Mouse (Mus musculus) stomach, embryonic 16.5 days (tissue): Measurements from ENCODE around the gene Nat8l. TPM values are rescaled to one million over a fixed set of nuclear protein-coding genes. Genes with fewer than 3 reads are reported as not detected.

Experiments used
- ATAC-seq: fragments of 200-750 bp; cut with Nextera tagmentation; 2 replicates; pipeline ENCODE4 v1.8.0; 2017; ENCODE audit warnings: moderate number of reproducible peaks, moderate TSS enrichment; ENCODE audit not compliant: insufficient read depth, low FRiP score
- H3K27ac ChIP-seq: fragments of 300-500 bp; sonication (generic); 2 replicates; pipeline ENCODE4 v1.5.1; 2014; ENCODE audit warnings: low read length
- H3K27me3 ChIP-seq: fragments of 300-500 bp; sonication (generic); 2 replicates; pipeline ENCODE4 v1.6.1; 2014; ENCODE audit warnings: low read length, control low read depth, mixed read lengths; ENCODE audit not compliant: control insufficient read depth, insufficient read depth
- H3K36me3 ChIP-seq: fragments of 300-500 bp; sonication (generic); 2 replicates; pipeline ENCODE4 v1.6.1; 2014; ENCODE audit warnings: low read length; ENCODE audit not compliant: control insufficient read depth, insufficient read depth
- H3K4me1 ChIP-seq: fragments of 300-500 bp; sonication (generic); 2 replicates; pipeline ENCODE4 v1.6.1; 2014; ENCODE audit warnings: low read length, control low read depth, mixed read lengths; ENCODE audit not compliant: control insufficient read depth, insufficient read depth
- H3K4me2 ChIP-seq: fragments of 300-500 bp; sonication (generic); 2 replicates; pipeline ENCODE4 v1.6.1; 2014; ENCODE audit warnings: low read depth, low read length, mixed read lengths
- H3K4me3 ChIP-seq: fragments of 300-500 bp; sonication (generic); replicated peaks from 2 replicates; pipeline ENCODE4 v1.5.1; 2014; ENCODE audit warnings: mild to moderate bottlenecking, low read length
- H3K9ac ChIP-seq: fragments of 300-500 bp; sonication (generic); 2 replicates; pipeline ENCODE4 v1.6.1; 2014; ENCODE audit warnings: low read length
- H3K9me3 ChIP-seq: fragments of 300-500 bp; sonication (generic); replicated peaks from 2 replicates; pipeline ENCODE4 v1.6.1; 2016; ENCODE audit warnings: low read length, control low read depth; ENCODE audit not compliant: control insufficient read depth
- WGBS: fragments of 180-500 bp; shearing (Covaris S2); extraction: QIAGEN DNeasy Blood & Tissue Kit; methylation state at CpG from one replicate; pipeline ENCODE4 v1.1.7; 2014; 5-methylcytosine and 5-hydroxymethylcytosine counted together
- polyA plus RNA-seq: library from polyadenylated mRNA; unstranded; fragments of >200 nt; fragmentation: Nextera tagmentation; extraction: Ambion mirVana; gene quantifications from 2 replicates; pipeline ENCODE4 v1.2.1, GENCODE M21; 2015

The Nat8l gene
- polyA plus RNA-seq, 1 experiment from 2014 or later, result 0.21 TPM

DNA sequence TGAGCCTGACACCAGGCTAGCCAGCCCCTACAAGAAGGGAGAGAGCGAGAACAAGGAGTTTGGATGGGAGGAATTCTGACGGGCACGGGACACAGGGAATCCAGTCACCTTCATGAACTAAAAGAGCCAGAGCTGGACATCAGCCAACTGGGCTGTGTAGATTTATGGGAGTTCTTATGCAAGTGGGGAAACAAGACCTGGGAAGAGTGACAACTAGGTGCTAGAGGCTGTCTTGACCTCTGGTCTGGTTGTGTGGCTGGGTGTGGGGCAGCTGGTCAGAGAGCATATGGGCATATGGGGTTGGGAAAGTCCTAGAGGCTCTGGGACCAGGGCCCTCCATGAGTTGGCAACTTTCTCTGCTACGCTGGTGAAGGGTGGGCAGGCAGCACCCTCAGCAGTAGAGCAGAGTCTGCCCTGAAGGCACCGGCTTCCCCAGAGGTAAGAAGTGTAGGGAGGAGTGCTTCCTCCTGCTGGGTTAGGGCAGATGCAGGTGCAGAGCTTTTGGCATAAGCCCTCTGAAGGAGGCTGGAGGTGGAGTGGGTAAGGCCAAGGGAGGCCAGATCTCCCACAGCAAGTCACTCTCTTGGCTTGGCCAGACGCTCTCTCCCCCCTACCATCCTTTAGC, 3.8 kb downstream of the Nat8l start:
- Histone ChIP-seq H3K9ac (no peak overlapping the region), H3K4me2 (no peak overlapping the region), H3K27me3 (peaks cover 43% of the 10 kb centered on the region), H3K4me3 (no peak overlapping the region), H3K36me3 (no peaks in the 10 kb centered on the region), H3K4me1 (peaks cover 8% of the 10 kb centered on the region; the same call in 1 of the 2 replicates), H3K27ac (no peak overlapping the region), H3K9me3 (no peaks in the 10 kb centered on the region)
- no peak for ATAC-seq
- 81% methylated on average over 6 of the region's 6 CpGs for WGBS

DNA sequence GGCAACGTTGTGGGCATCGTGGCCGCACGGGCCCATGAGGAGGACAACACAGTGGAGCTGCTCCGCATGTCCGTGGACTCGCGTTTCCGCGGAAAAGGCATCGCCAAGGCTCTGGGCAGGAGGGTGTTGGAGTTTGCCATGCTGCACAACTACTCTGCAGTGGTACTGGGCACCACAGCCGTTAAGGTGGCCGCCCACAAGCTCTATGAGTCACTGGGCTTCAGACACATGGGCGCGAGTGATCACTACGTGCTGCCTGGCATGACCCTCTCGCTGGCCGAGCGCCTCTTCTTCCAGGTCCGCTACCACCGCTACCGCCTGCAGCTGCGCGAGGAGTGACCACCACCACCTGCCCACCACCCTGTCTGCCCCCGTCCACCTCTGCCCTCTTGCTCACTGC, 5.0 kb downstream of the Nat8l start:
- no peak overlapping the region for H3K4me2 ChIP-seq
- ATAC-seq, result no peak
- H3K9ac ChIP-seq, result no peak overlapping the region
- peaks cover 31% of the 10 kb centered on the region for H3K27me3 ChIP-seq
- H3K36me3 ChIP-seq, result no peaks in the 10 kb centered on the region
- H3K4me3 ChIP-seq, result no peak overlapping the region
- H3K4me1 ChIP-seq, result peaks cover 4% of the 10 kb centered on the region; the same call in 1 of the 2 replicates
- WGBS, result 93% methylated on average over 25 of the region's 25 CpGs
- H3K9me3 ChIP-seq, result no peaks in the 10 kb centered on the region
- no peak overlapping the region for H3K27ac ChIP-seq

DNA sequence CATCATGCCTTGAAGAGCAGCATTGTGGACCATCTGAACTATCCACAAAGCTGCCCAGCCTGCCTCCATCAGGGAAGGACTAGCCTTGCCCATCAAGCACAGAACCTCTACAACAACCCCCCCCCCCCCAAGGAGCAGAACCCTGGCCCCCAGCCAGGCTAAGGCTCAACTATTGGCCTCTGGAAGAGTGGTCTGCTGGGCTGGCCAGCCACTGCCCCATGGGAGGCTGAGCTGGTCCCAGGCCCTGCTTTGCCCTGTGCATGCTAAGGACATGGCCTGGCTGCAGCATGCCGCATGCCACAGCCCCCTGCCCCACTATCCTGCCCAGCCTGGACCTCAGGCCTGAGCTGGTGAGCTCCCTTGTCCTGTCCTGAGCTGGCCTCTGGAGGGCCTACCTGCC, 5.6 kb downstream of the Nat8l start:
- no peaks in the 10 kb centered on the region for H3K36me3 ChIP-seq
- ATAC-seq, result no peak
- H3K9me3 ChIP-seq, result no peaks in the 10 kb centered on the region
- no peaks in the 10 kb centered on the region; the same call in 1 of the 2 replicates for H3K4me1 ChIP-seq
- H3K27ac ChIP-seq, result no peak overlapping the region
- H3K4me3 ChIP-seq, result no peak overlapping the region
- H3K9ac ChIP-seq, result no peak overlapping the region
- H3K27me3 ChIP-seq, result peaks cover 25% of the 10 kb centered on the region
- no peak overlapping the region for H3K4me2 ChIP-seq
- WGBS, result 91% methylated on average over 1 of the region's 1 CpGs

DNA sequence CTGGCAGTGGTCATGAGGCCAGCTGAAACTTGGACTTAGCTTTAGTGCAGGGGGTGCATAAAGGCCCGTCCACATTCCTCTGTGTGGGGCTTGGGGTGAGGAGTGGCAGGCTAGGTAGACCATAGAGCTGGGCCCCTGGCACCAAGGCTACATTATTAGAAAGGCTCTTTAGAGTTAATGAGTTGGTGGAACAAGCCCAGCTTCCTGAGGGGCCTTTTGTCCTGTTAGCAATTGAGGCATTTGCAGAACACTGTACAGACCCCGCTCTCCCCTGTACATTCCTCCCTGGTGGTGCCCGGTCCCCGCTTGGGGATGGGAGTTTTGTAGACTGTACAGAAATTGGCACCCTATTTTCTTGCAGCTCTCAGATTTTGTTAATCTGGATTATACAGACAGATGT, 6.9 kb downstream of the Nat8l start:
- no peak overlapping the region for H3K9ac ChIP-seq
- H3K27me3 ChIP-seq, result peaks cover 15% of the 10 kb centered on the region
- H3K4me3 ChIP-seq, result no peak overlapping the region
- no peaks in the 10 kb centered on the region for H3K36me3 ChIP-seq
- H3K4me1 ChIP-seq, result no peaks in the 10 kb centered on the region
- no peak overlapping the region for H3K27ac ChIP-seq
- H3K9me3 ChIP-seq, result no peaks in the 10 kb centered on the region
- WGBS, result 83% methylated on average over 4 of the region's 4 CpGs
- H3K4me2 ChIP-seq, result no peak overlapping the region
- ATAC-seq, result no peak

DNA sequence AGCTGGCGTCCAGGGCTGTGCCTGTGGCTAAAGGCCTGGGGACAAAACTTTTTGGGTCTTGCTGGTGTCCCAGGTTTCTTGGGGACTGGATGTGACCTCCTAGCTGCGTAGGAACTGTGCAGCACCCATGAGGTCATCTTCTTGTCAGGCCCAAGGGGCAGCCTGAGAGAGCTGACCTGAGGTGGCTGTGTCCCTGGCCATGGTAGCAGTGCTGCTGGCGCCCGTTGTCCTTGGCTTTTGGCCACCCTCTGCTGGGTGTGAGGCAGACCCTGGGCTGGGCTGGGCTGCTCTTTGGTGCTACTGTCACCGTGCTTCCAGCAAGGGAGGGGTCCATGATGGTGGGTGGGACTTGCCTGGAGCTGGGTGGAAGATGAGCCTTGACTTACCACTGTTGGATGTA, 8.8 kb downstream of the Nat8l start:
- peaks cover 2% of the 10 kb centered on the region; the same call in 1 of the 2 replicates for H3K27me3 ChIP-seq
- no peak for ATAC-seq
- no peak overlapping the region for H3K27ac ChIP-seq
- H3K4me3 ChIP-seq, result no peak overlapping the region
- no peaks in the 10 kb centered on the region for H3K4me1 ChIP-seq
- H3K36me3 ChIP-seq, result no peaks in the 10 kb centered on the region
- H3K9me3 ChIP-seq, result no peaks in the 10 kb centered on the region
- no peak overlapping the region for H3K4me2 ChIP-seq
- 79% methylated on average over 5 of the region's 5 CpGs for WGBS
- no peak overlapping the region for H3K9ac ChIP-seq

DNA sequence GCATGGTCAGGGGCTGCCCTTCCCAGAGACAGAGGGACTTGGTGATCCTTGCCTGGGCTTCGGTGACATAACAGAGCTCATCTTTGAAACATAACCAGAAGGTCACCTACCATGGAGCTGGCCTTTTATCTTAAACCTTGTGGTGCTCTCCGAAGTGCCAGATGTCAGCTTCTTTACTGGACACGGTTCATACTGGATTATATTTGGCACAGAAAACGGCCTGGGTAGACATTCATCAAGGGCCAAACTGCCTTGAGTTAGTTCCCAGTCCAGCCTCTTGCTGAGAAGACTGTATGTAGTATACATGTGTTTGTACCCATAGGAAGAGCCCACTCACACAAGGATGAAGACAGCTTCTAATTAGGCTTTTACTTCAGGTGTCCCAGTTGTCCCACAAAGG, 11.0 kb downstream of the Nat8l start:
- 78% methylated on average over 4 of the region's 4 CpGs for WGBS
- Histone ChIP-seq H3K9me3 (no peaks in the 10 kb centered on the region), H3K36me3 (no peaks in the 10 kb centered on the region), H3K4me3 (no peak overlapping the region), H3K4me1 (no peaks in the 10 kb centered on the region), H3K4me2 (no peak overlapping the region), H3K9ac (no peak overlapping the region), H3K27me3 (no peaks in the 10 kb centered on the region), H3K27ac (no peak overlapping the region)
- ATAC-seq, result no peak

DNA sequence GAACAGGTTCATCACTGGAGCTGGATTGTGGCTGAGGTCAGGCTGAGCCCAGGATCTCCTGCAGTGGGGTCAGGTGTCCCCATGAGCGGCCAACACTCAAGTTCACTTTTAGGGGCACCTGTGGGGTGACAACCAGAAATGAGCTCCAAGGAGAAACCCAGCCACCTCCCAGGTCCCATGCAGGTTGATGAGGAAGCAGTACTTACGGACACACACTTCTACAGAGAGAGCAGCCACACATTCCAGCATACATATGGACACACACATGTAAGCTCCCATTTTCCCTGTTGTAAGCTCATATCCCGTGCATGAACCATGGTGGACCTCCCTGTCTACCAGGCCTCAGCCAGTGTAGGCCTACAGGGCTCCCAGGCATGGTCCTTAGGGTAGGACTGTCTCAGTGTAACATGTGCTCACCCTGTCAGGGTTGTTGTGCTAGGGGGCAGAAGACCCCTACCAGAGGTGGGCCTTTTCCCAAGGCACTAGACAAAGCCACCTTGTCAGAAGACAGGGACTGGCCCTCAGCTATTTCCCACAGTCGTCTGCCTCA, 11.7 kb downstream of the Nat8l start:
- Histone ChIP-seq H3K9me3 (no peaks in the 10 kb centered on the region), H3K4me2 (no peak overlapping the region), H3K27ac (no peak overlapping the region), H3K9ac (no peak overlapping the region), H3K27me3 (no peaks in the 10 kb centered on the region), H3K4me3 (no peak overlapping the region), H3K36me3 (no peaks in the 10 kb centered on the region), H3K4me1 (no peaks in the 10 kb centered on the region)
- WGBS, result 82% methylated on average over 4 of the region's 4 CpGs
- no peak for ATAC-seq

DNA sequence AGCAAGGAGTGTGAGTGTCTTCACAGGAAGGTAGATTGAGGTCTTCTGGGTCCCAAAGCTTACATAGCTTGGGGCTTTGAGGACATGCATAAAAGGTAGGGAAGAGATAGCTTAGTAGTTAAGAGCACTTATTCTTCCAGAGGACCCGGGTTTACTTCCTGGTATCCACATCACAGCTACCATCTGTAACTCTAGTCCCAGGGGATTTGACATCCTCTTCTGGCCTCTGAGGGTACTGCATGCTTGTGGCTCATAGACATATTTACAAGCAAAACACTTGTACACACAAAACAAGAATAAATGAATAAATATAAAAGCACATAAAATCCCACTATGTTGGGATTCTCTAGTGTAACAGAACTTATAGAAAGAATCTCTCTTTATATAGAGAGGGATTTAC, 18.9 kb downstream of the Nat8l start:
- H3K9me3 ChIP-seq, result no peaks in the 10 kb centered on the region
- no peak overlapping the region for H3K4me2 ChIP-seq
- ATAC-seq, result no peak
- H3K4me1 ChIP-seq, result no peaks in the 10 kb centered on the region
- no peak overlapping the region for H3K4me3 ChIP-seq
- no peak overlapping the region for H3K27ac ChIP-seq
- 58% methylated on average over 1 of the region's 1 CpGs for WGBS
- no peaks in the 10 kb centered on the region for H3K27me3 ChIP-seq
- H3K36me3 ChIP-seq, result no peaks in the 10 kb centered on the region
- H3K9ac ChIP-seq, result no peak overlapping the region

DNA sequence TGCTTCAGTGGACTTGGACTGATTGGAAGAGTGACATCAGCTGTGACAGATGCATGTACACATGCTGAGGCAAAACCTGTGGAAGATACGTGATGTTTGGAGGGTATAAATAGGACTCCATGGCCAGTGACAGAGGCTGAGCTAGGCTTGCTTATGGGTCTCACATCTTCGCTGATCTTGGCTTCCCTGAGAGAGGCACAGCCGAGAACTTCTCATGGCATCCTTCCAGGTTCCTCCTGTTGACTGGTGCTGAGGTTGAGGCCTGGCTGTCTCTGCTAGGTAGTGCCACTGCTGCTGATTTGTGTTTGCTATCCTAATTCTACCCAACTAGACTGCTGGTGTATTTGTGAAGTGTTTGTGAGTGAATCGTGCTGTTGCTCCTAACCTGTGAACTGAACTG, 23.2 kb downstream of the Nat8l start:
- 72% methylated on average over 4 of the region's 4 CpGs for WGBS
- H3K27me3 ChIP-seq, result no peaks in the 10 kb centered on the region
- H3K36me3 ChIP-seq, result no peaks in the 10 kb centered on the region
- no peak for ATAC-seq
- no peak overlapping the region for H3K4me3 ChIP-seq
- no peaks in the 10 kb centered on the region for H3K4me1 ChIP-seq
- H3K9ac ChIP-seq, result no peak overlapping the region
- no peak overlapping the region for H3K4me2 ChIP-seq
- H3K27ac ChIP-seq, result no peak overlapping the region
- no peaks in the 10 kb centered on the region for H3K9me3 ChIP-seq
